Mouse (Mus musculus) frontal cortex, postnatal 14 days (tissue): Measurements from ENCODE around the gene Cyp2w1.

Experiments
- DNase-seq, 2 experiments: peaks; one replicate each; pipeline ENCODE4 v3.0.0; 2022; ENCODE audit warnings: low spot score in 2 of 2

The Cyp2w1 gene

DNA sequence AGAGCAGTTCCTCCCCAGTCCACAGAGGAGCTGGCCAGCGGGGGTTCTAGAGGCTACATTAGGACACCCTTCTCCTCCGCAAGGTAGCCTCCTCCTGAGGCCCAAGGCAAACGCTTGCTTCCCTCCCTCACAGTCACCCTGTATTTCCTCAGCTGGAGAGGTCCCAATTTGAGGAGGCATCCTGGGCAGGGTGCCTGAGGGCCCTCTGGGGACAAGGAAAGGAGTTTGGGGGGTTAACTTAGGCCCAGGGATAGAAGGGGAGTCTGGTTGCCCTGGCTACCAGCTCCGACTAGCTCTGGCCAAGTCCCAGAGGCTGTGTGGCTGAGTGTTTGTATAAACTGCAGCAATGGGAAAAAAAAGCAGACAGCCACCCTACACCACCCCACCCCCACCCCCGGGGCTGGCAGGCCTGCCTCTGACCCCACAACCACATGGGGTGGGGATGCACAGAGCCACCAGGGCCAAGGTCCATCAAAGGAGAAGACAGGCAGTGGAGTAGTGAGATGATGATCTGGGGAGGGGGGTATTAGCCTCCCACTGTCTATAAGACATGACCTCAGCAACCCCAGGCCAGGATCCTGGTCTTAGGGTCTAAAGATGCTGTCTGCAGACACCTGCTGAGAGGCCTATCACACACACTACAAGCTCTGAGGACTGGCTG is 12.6 kb downstream of the Cyp2w1 start:
- DNase-seq: no peak

DNA sequence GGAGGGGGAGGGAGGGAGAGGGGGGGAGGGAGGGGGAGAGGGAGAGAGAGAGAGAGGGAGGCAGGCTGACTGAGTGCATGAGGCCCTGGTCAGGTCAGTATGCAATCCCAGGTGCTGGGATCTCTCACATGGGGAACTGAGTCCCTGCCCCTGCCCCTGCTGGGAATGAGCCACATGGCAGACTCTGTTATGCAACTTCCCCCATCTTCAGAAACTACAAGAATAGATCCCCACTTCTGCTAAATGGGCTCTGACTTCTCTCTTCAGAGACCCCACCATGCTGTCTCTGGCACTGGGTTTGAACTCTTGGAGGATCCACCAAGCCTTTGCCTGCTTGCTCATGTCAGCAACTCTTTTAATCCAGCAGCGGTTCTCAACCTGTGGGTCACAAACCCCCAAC is 13.4 kb downstream of the Cyp2w1 start:
- DNase-seq: no peak

- no peak for DNase-seq
Measured at GRCm38 (mm10) chr5:139366484-139366883, 14.1 kb downstream of the Cyp2w1 start.

DNA sequence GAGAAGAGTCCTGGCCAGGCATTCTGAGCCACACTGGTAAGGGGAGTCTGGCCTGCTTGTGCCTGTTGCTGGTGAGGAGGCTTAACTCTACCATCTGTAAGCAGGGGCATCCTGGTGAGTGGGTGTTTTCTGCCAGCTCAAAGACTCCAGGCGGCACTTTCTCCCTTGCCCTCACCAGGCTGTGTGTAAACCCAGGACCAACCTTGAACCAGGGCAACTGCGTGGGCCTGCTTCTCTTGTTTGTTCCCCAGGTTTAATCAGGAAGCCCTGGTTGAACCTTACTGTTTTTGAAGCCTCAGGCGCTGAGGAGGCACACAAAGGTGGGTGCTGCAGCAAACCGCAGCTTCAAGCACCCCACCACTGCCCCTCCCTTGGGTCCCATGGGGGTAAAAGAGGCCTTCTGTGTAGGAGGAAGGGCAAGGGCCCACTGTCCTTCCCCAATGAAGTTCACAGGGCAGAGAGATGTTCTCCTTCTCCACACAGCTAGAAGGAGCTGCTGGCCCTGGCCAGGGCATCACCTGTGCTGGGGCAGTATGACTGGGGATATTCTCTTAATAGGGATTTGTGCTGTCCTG is 15.6 kb downstream of the Cyp2w1 start:
- DNase-seq: no peak

DNA sequence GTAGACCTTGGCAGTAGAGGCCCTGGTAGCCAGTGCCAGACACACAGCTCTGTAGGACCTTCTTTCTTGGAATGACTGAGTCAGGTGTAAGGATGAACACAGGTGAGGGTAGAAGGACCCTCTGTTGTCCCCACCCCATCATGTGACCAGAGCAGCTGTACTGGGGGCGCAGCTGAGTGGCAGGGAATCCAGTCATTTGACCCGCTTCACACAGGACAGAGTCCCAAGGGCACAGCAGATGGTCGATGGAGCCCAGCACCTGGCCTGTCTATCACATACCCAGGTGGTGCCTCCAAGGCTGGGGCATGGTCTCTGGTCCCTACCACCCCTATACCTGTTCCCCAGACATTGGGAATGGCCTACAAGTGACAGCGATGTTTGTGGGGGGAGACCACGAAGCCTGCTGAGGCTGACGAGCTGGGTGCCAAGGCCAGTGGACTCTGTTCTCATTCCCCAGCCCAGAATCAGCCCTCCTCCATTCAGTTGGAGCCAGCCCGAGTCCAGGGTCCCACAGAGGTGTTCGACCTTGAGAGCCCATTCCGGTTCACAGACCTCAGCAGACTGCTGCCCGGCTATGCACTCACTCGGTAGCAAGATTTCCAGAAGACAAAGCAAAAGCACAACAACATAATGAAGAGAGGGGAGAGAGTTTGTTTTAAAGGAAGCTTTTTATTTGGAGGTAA is 16.4 kb downstream of the Cyp2w1 start:
- no peak for DNase-seq

- DNase-seq: no peak
Measured at GRCm38 (mm10) chr5:139370336-139370735, 17.9 kb downstream of the Cyp2w1 start.

DNA sequence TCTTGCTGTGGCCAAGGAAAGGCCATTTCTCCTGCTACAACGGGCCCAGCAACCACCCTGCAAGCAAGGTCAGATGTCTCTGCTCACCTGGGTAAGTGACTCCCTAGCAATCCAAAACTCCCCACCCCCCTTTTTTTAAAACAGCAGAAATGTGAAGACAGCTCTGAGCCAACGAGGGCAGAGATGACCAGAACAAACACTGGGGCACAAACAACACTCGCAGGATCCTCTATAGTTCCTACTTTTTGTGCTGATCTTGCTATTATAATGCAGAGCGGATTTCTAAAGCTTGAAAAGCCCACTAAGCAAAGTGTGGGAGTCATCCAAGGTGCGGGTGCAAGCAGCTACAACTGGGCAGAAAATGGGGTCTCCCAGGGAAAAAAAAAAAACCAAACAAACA is 18.7 kb downstream of the Cyp2w1 start:
- DNase-seq: no peak

- peak; percentile 78 to 82 for DNase-seq
Measured at GRCm38 (mm10) chr5:139371631-139372401, 19.4 kb downstream of the Cyp2w1 start.

- no peak for DNase-seq
Measured at GRCm38 (mm10) chr5:139373126-139373525, 20.7 kb downstream of the Cyp2w1 start.

GRCm38 (mm10) chr5:139373889-139374444 is 21.6 kb downstream of the Cyp2w1 start:
- no peak for DNase-seq

DNA sequence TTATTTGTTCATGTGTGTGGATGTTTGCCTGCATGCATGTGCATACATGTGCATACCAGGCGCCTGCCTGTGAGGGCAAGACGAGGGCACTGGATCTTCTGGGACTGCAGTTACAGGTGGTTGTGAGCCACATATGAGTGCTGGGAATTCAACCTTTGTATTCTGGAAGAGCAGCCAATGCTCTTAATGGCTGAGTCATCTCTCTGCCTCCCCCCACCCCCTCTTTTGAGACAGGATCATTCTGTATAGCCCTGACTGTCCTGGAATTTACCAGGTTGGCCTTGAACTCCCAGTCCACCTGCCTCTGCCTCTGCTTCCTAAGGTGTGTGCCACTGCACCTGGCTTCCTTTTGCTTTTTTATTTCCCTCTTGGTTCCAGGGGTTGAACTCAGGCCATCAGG is 22.4 kb downstream of the Cyp2w1 start:
- no peak for DNase-seq

DNA sequence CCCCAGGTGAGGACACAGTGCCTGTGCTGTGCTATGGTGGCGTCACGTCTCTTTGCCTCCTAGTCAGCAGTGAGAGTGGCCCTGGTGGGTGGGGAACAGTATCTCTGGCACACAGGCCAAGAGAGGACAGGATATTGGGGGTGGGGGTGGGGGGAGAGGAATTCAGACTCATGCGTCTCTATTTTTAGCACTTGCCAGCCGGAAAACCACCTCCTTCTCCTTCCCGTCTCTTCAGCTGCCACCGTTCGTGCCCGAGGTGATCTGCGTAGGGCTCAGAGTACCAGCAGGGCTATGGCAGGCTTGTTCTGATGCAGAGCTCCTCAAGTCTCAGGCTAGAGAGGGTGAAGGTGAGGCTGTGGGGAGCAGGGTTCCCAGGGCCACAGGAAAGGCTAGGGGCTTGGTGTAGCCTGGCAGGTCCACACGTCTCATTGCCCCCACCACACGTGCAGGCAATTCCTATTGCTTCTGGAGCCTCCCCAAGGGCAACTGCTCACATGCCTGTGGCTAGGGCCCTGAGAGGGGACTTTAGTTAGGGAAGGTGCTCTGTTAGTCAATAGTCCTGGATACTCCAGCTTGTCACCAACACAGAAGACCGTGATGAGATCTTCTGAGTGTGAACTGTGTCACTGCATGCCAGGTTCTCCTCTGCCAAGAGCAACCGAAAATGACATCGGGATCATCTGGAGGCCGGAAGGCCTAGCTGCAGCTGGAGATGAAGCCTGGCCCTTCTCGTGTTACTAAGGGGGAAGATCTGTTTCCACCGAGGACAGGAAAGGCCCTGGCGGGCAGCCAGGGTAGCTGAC is 25.3 kb downstream of the Cyp2w1 start, which contains the start of gene Gpr146:
Gpr146 (plus strand) TSS at position 230 of the 803 bp plus-strand sequence.
- no peak for DNase-seq

- DNase-seq: no peak
Measured at GRCm38 (mm10) chr5:139378271-139378556, 25.8 kb downstream of the Cyp2w1 start.

GRCm38 (mm10) chr5:139378986-139379629 is 26.7 kb downstream of the Cyp2w1 start:
- no peak for DNase-seq

- no peak for DNase-seq
Measured at GRCm38 (mm10) chr5:139379771-139380384, 27.5 kb downstream of the Cyp2w1 start.

DNA sequence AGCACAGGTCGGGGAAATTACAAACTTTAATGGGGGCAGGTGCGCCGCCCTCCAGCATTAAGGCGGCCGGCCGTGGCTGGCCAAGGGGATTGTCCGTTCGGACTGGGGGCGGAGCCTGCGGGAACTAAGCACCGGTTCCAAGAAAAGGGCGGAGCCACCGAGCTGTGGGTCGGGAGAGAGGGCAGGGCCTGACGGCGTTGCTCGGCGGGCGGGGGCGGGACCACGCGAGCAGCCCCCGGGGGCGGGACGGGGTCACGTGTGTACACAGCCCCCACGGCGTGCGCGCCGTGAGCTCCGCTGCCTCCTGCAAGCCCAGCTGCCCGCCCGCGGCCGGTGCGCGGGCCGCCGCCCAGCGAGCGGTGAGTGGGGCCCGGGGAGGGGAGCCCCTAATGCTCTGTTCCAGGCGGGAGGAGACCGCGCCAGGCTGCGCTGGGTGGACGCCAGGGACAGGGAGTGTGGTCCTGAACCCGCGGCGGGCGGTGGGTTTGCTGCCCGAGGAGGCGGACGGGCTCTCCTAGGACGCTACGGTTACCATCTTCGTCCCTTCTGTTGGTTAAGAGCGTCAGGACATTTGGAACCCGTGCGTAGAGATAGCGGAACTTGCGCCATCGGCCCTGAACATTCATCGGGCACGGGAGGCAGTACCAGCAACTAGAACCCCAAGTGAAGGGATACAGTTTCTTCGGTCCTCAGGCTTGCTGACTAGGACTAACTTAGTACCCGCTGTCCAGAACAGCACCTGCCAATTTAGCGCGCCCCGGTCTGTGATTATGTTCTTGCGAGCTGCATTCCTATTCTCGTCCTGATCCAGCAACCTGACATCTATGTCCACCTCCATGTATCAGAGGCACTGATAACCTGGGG is 28.2 kb downstream of the Cyp2w1 start:
- peak; percentile 82 to 84 for DNase-seq

DNA sequence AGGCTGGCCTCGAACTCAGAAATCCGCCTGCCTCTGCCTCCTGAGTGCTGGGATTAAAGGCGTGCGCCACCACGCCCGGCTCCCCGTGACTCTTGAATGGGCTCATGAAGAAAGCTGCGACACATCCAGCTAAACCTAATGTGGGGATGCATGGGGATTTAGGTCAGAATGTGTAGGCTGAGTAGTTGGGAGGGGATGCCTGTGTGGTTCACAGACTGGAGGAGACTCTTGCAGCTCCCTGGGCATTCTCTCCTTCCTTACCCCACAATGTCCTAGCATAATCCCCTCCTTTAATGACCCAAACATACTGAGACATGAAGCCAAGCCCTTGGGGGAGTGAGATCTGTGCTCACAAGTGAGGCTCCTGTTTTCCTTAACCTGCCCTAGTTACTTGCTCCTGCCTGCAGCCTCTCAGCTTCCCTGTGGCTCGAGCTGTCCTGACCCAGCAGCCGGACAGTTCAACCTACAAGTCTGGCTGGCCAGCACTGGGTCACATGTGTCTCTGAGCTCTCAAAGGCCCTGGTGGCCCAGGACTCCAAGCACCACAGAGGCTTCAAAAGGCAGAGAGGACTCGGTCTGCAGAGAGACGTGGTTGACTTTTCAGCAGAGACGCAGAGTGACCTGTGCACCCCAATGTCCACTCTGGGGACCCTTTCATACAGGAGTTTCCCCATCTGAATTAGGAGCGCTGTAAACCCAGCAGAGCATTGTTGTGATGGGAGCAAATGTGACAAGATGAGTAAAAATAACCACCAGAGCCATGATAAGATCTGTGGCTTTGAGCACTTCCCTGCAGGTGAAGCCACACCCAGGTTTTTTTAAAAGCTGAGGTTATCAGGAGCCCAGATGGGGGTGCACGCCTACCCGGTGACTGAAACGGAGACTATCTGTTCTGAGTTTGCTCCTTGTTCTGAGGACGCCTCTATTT is 29.4 kb downstream of the Cyp2w1 start:
- no peak for DNase-seq

GRCm38 (mm10) chr5:139382760-139383159 is 30.3 kb downstream of the Cyp2w1 start:
- DNase-seq: peak in 1 of 2 experiments; percentile 45
